Mouse (Mus musculus) MEL (cell line): Measurements from ENCODE around the gene 0610030E20Rik. TPM values are rescaled to one million over a fixed set of nuclear protein-coding genes. Genes with fewer than 3 reads are reported as not detected.

Experiments used
- DNase-seq: peaks from one replicate; pipeline ENCODE4 v3.0.0; 2011; ENCODE audit warnings: low read depth, low spot score
- H3K27ac ChIP-seq: 2 replicates; pipeline ENCODE4 v1.5.1; 2012; ENCODE audit warnings: low read depth, mild to moderate bottlenecking, control low read depth, low read length, moderate library complexity; ENCODE audit not compliant: control insufficient read depth
- H3K27me3 ChIP-seq, 2 experiments: fragments of 150-350 bp in 1 of 2; sonication (generic) in 1 of 2; 2 replicates each; pipeline ENCODE4 v1.6.1; 2012; ENCODE audit warnings: low read length in 2 of 2, mild to moderate bottlenecking in 2 of 2, improper control_type of control experiment in 1 of 2, moderate library complexity in 1 of 2; ENCODE audit not compliant: insufficient read depth in 2 of 2, control insufficient read depth in 1 of 2
- H3K36me3 ChIP-seq, 2 experiments: 2 replicates each; pipeline ENCODE4 v1.6.1; 2012 to 2014; ENCODE audit warnings: low read length in 2 of 2, improper control_type of control experiment in 1 of 2, inconsistent platforms in 1 of 2, mild to moderate bottlenecking in 1 of 2; ENCODE audit not compliant: insufficient read depth in 2 of 2, control insufficient read depth in 1 of 2
- H3K4me1 ChIP-seq, 2 experiments: fragments of 150-350 bp in 1 of 2; sonication (generic) in 1 of 2; 2 replicates each; pipeline ENCODE4 v1.6.1; 2012; ENCODE audit warnings: low read length in 2 of 2, improper control_type of control experiment in 1 of 2, mild to moderate bottlenecking in 1 of 2; ENCODE audit not compliant: insufficient read depth in 2 of 2, control insufficient read depth in 1 of 2
- H3K4me3 ChIP-seq, 2 experiments: fragments of 150-350 bp in 1 of 2; sonication (generic) in 1 of 2; 2 replicates each; pipeline ENCODE4 v1.5.1; 2012; ENCODE audit warnings: low read depth in 2 of 2, low read length in 2 of 2, mild to moderate bottlenecking in 2 of 2, moderate library complexity in 2 of 2, control low read depth in 1 of 2, improper control_type of control experiment in 1 of 2; ENCODE audit not compliant: control insufficient read depth in 1 of 2, insufficient read depth in 1 of 2
- H3K79me2 ChIP-seq: 2 replicates; pipeline ENCODE4 v1.6.1; 2012; ENCODE audit warnings: mild to moderate bottlenecking, low read length, moderate library complexity; ENCODE audit not compliant: control insufficient read depth, poor library complexity, insufficient read depth
- H3K9ac ChIP-seq: 2 replicates; pipeline ENCODE4 v1.6.1; 2012; ENCODE audit warnings: low read depth, mild to moderate bottlenecking, control low read depth, low read length, moderate library complexity; ENCODE audit not compliant: control insufficient read depth, poor library complexity, severe bottlenecking
- H3K9me3 ChIP-seq: fragments of 150-350 bp; sonication (generic); replicated peaks from 2 replicates; pipeline ENCODE4 v1.6.1; 2012; ENCODE audit warnings: mild to moderate bottlenecking, low read length, improper control_type of control experiment, moderate library complexity; ENCODE audit not compliant: insufficient read depth
- CHD1 ChIP-seq: IDR thresholded peaks from 2 replicates; pipeline ENCODE4 v1.6.1; 2012; ENCODE audit warnings: low read depth, mild to moderate bottlenecking, inconsistent platforms, low read length, improper control_type of control experiment
- CTCF ChIP-seq, 3 experiments: IDR thresholded peaks in 2 of 3; conservative IDR thresholded peaks in 1 of 3; 2 replicates each; pipeline ENCODE4 v1.5.1; 2011 to 2012; ENCODE audit warnings: low read length in 3 of 3, low read depth in 2 of 3, mild to moderate bottlenecking in 2 of 3, improper control_type of control experiment in 1 of 3, inconsistent platforms in 1 of 3, mixed read lengths in 1 of 3, moderate library complexity in 1 of 3; ENCODE audit not compliant: control insufficient read depth in 1 of 3, insufficient read depth in 1 of 3, poor library complexity in 1 of 3, severe bottlenecking in 1 of 3
- ETS1 ChIP-seq: IDR thresholded peaks from 2 replicates; pipeline ENCODE4 v1.6.1; 2012; ENCODE audit warnings: low read depth, mild to moderate bottlenecking, inconsistent platforms, low read length, improper control_type of control experiment, moderate library complexity
- MAFK ChIP-seq: IDR thresholded peaks from 2 replicates; pipeline ENCODE4 v1.6.1; 2011; ENCODE audit warnings: low read depth, mild to moderate bottlenecking, low read length, improper control_type of control experiment, borderline replicate concordance
- NELFE ChIP-seq: IDR thresholded peaks from 2 replicates; pipeline ENCODE4 v1.6.1; 2011; ENCODE audit warnings: low read depth, low read length, improper control_type of control experiment
- POLR2A ChIP-seq, 2 experiments: IDR thresholded peaks; 2 replicates each; pipeline ENCODE4 v1.6.1; 2011 to 2012; ENCODE audit warnings: low read length in 2 of 2, mild to moderate bottlenecking in 2 of 2, control low read depth in 1 of 2, improper control_type of control experiment in 1 of 2, low read depth in 1 of 2, moderate library complexity in 1 of 2; ENCODE audit not compliant: control insufficient read depth in 1 of 2, insufficient read depth in 1 of 2, poor library complexity in 1 of 2
- RAD21 ChIP-seq: IDR thresholded peaks from 2 replicates; pipeline ENCODE4 v1.6.1; 2011; ENCODE audit warnings: mild to moderate bottlenecking, low read depth, low read length, improper control_type of control experiment
- SIN3A ChIP-seq: IDR thresholded peaks from 2 replicates; pipeline ENCODE4 v1.6.1; 2012; ENCODE audit warnings: low read length, improper control_type of control experiment, inconsistent platforms
- SMC3 ChIP-seq: IDR thresholded peaks from 2 replicates; pipeline ENCODE4 v1.6.1; 2011; ENCODE audit warnings: low read depth, low read length, improper control_type of control experiment
- TAL1 ChIP-seq: IDR thresholded peaks from 2 replicates; pipeline ENCODE4 v1.6.1; 2012; ENCODE audit warnings: mild to moderate bottlenecking, inconsistent platforms, low read length, moderate library complexity, mixed read lengths
- UBTF ChIP-seq: IDR thresholded peaks from 2 replicates; pipeline ENCODE4 v1.6.1; 2012; ENCODE audit warnings: low read depth, mild to moderate bottlenecking, inconsistent platforms, low read length, improper control_type of control experiment, moderate library complexity, borderline replicate concordance; ENCODE audit not compliant: insufficient read depth
- ZMIZ1 ChIP-seq: IDR thresholded peaks from 2 replicates; pipeline ENCODE4 v1.6.1; 2012; ENCODE audit warnings: low read depth, mild to moderate bottlenecking, inconsistent platforms, low read length, improper control_type of control experiment, moderate library complexity
- polyA plus RNA-seq, 2 experiments: library from polyadenylated mRNA; stranded (reverse) in 1 of 2; unstranded in 1 of 2; fragments of >175 nt in 1 of 2; fragments of >200 nt in 1 of 2; gene quantifications; 2 replicates each; pipeline versions ENCODE4 v1.2.1 to v1.2.4; 2012; ENCODE audit warnings: low replicate concordance in 2 of 2, low read depth in 1 of 2; ENCODE audit not compliant: insufficient read length in 2 of 2, insufficient read depth in 1 of 2, missing spikeins in 1 of 2
- total RNA-seq: library from RNA; depleted of rRNA; stranded (reverse); fragments of 300-350 nt; gene quantifications from 2 replicates; pipeline ENCODE4 v1.2.3, GENCODE M21; 2012

The 0610030E20Rik gene
- total and polyA plus RNA-seq, 3 experiments: 14.2 to 28.5 TPM; not detected in 1

DNA sequence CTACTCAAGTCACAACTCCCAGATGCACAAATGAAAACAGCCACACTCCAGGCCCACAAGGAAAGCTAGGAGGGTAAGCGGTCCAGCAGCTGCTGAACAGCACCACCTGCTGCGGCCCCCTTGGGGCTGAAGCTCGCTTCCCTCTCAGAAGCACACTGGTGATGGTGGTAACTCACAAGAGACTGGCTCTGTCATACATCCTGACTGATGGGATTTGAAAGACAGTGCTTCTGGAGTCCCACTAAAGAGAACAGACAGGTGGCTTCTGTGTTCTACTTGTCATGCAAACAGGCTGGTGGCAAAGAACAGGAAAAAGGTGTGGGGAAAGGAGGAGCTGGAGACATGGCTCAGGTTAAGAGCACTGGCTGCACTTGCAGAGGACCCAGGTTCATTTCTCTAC lies 24.2 kb upstream of the 0610030E20Rik start:
- no peaks in the 10 kb centered on the region for H3K9me3 ChIP-seq
- no peak overlapping the region for H3K27ac ChIP-seq
- no peaks in the 10 kb centered on the region for H3K27me3 ChIP-seq
- no peak for TF ChIP-seq ETS1
- no peak for TF ChIP-seq UBTF
- TF ChIP-seq CTCF (IDR thresholded peaks at IDR 0.05 in 2 of 3, conservative IDR thresholded peaks at IDR 0.05 in 1 of 3; ENCODE audit: control insufficient read depth in 1 of 3, insufficient read depth in 1 of 3, low read depth in 2 of 3, low read length in 3 of 3, poor library complexity in 1 of 3, severe bottlenecking in 1 of 3): no peak
- no peak for TF ChIP-seq MAFK
- H3K36me3 ChIP-seq: peaks cover 0 to 41% of the 10 kb centered on the region in 2 experiments; a peak in 2 of 4 replicates
- H3K4me1 ChIP-seq: no peaks in the 10 kb centered on the region
- no peak for DNase-seq
- no peaks in the 10 kb centered on the region for H3K79me2 ChIP-seq
- H3K9ac ChIP-seq: no peak overlapping the region
- H3K4me3 ChIP-seq: no peak overlapping the region

DNA sequence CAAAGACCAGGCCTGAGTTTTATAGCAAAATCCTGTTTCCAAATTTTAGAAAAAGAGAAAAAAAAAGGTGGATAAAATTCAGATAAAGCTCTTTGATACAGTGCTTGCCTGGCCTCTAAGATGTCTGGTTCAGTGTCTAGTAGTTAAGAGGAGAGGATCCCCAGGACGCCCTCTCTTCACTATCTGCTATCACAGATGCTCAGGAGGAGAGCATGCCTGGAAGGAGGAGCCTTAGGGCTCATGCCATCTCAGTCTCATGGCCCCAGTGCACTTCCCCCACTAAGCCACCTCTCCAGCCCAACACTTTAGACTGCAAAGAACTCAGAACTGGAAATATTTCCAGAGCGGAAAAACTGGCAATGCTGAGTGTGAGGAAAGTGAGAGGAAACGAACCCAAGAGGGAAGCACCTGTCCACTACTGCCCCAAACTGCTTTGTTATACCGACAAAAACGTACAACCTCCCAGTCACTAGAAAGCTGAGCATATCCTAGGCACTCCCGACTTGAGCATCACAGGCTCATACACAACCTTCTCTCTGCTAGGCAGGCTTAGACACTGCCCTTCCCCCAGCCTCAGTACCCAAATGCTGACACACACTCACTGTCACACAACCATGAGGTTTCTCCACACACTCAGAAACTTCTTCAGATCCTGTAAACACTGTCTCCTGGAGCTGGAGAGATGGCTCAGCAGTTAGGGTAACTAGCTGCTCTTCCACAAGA lies 23.2 kb upstream of the 0610030E20Rik start:
- H3K79me2 ChIP-seq: no peaks in the 10 kb centered on the region
- H3K27ac ChIP-seq: no peak overlapping the region
- no peaks in the 10 kb centered on the region for H3K4me1 ChIP-seq
- H3K36me3 ChIP-seq: peaks cover 0 to 45% of the 10 kb centered on the region in 2 experiments; a peak in 2 of 4 replicates
- H3K9ac ChIP-seq: no peak overlapping the region
- TF ChIP-seq TAL1 (peak; percentile 28; the same call in 1 of the 2 replicates), NELFE (no peak), SIN3A (no peak), CHD1 (no peak)
- TF ChIP-seq, all 39 proteins: peak for 1
- Histone ChIP-seq H3K27me3 (no peaks in the 10 kb centered on the region), H3K9me3 (no peaks in the 10 kb centered on the region), H3K4me3 (no peak overlapping the region)
- DNase-seq: peak; percentile 37

GRCm38 (mm10) chr6:72326274-72326673 lies 20.8 kb upstream of the 0610030E20Rik start:
- Histone ChIP-seq H3K27me3 (no peaks in the 10 kb centered on the region), H3K27ac (no peak overlapping the region), H3K4me3 (no peak overlapping the region), H3K9ac (no peak overlapping the region), H3K9me3 (no peaks in the 10 kb centered on the region), H3K36me3 (peaks cover 0 to 37% of the 10 kb centered on the region in 2 experiments; a peak in 2 of 4 replicates), H3K79me2 (no peaks in the 10 kb centered on the region), H3K4me1 (no peaks in the 10 kb centered on the region)
- peak; percentile 42 for DNase-seq
- peak; percentile 31; the same call in 1 of the 2 replicates for TF ChIP-seq SMC3
- no peak for TF ChIP-seq ZMIZ1
- TF ChIP-seq POLR2A (IDR thresholded peaks at IDR 0.05; ENCODE audit: control insufficient read depth in 1 of 2, insufficient read depth in 1 of 2, low read depth in 1 of 2, low read length in 2 of 2, poor library complexity in 1 of 2): no peak
- peak; percentile 27 for TF ChIP-seq RAD21
- TF ChIP-seq CTCF (IDR thresholded peaks at IDR 0.05 in 2 of 3, conservative IDR thresholded peaks at IDR 0.05 in 1 of 3; ENCODE audit: control insufficient read depth in 1 of 3, insufficient read depth in 1 of 3, low read depth in 2 of 3, low read length in 3 of 3, poor library complexity in 1 of 3, severe bottlenecking in 1 of 3): peak; percentile 19 to 49 (median 32); a peak in 4 of 6 replicates
- TF ChIP-seq, all 39 proteins: peak for 3
